ENCODE assay signal across 15 mouse cellular contexts in the genomic region with DNA sequence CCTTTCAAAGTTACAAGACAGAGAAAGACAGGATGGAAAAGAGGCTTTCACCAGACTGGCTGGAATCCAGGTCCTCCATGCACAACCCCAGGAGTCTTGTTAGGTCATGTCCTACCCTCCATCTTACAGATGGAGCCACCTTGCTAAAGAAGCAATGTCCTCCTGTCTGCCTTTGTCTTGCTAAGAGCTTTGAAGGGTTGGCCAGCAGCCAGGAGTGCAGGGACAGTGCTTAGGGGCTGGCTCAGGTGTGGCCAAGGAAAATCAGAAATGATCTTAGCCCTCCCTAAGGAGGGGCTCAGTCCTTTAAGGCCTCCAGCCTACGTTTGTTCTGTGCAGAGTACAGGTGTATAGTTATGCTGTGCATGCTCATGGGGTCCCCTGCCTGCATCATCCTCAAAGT.
DNase-seq lines count a peak whose midpoint lies in the region; ATAC-seq and TF ChIP-seq lines count a peak whose summit lies in the region.
"Had no signal": no experiment of that assay in that cellular context is flagged by ENCODE, and none has a peak within 500 bp of the region (broad histone marks: within the 10 kb centered on the region; RNA-seq: fewer than 3 reads in every experiment).

No protein-coding gene starts in this region.

- no peaks in the 10 kb centered on the region for H3K9me3 ChIP-seq in embryonic facial prominence, embryonic 14.5 days (ENCODE audit: control insufficient read depth, low read length)
- no peaks in the 10 kb centered on the region for H3K9me3 ChIP-seq in embryonic facial prominence, embryonic 10.5 days
- H3K9me3 ChIP-seq: embryonic facial prominence, embryonic 13.5 days; forebrain, embryonic 13.5 days; forebrain, embryonic 15.5 days had no signal

- H3K27ac ChIP-seq in cerebellum, adult 2 months (ENCODE audit: insufficient read depth, low read length): no peak overlapping the region
- no peak overlapping the region for H3K27ac ChIP-seq in embryonic facial prominence, embryonic 14.5 days (replicated peaks; ENCODE audit: low read depth, low read length)
- H3K27ac ChIP-seq in embryonic facial prominence, embryonic 10.5 days (replicated peaks): no peak overlapping the region
- H3K27ac ChIP-seq: embryonic facial prominence, embryonic 13.5 days; forebrain, embryonic 13.5 days; forebrain, embryonic 15.5 days had no signal

- H3K4me1 ChIP-seq in cerebellum, adult 2 months (ENCODE audit: control insufficient read depth, insufficient read depth, low read length): no peaks in the 10 kb centered on the region
- no peaks in the 10 kb centered on the region for H3K4me1 ChIP-seq in embryonic facial prominence, embryonic 14.5 days (ENCODE audit: control insufficient read depth, insufficient read depth, low read length)
- no peaks in the 10 kb centered on the region for H3K4me1 ChIP-seq in embryonic facial prominence, embryonic 10.5 days
- H3K4me1 ChIP-seq: embryonic facial prominence, embryonic 13.5 days; forebrain, embryonic 13.5 days; forebrain, embryonic 15.5 days had no signal

- no peak for TF ChIP-seq CTCF in cerebellum, adult 2 months (IDR thresholded peaks at IDR 0.05; ENCODE audit: borderline replicate concordance, insufficient read depth, low read depth, low read length)

- no peak overlapping the region for H3K4me3 ChIP-seq in cerebellum, adult 2 months (replicated peaks; ENCODE audit: insufficient read depth, low read depth, low read length)
- no peak overlapping the region for H3K4me3 ChIP-seq in embryonic facial prominence, embryonic 14.5 days (ENCODE audit: low read depth, low read length)
- no peak overlapping the region for H3K4me3 ChIP-seq in embryonic facial prominence, embryonic 10.5 days
- H3K4me3 ChIP-seq: embryonic facial prominence, embryonic 13.5 days; forebrain, embryonic 13.5 days; forebrain, embryonic 15.5 days had no signal

- no peaks in the 10 kb centered on the region for H3K36me3 ChIP-seq in embryonic facial prominence, embryonic 14.5 days (ENCODE audit: control insufficient read depth, insufficient read depth, low read length)
- no peaks in the 10 kb centered on the region for H3K36me3 ChIP-seq in embryonic facial prominence, embryonic 10.5 days (replicated peaks)
- H3K36me3 ChIP-seq: forebrain, embryonic 15.5 days had no signal

- H3K9ac ChIP-seq in embryonic facial prominence, embryonic 14.5 days (ENCODE audit: low read depth, low read length): no peak overlapping the region
- H3K9ac ChIP-seq: embryonic facial prominence, embryonic 13.5 days; forebrain, embryonic 13.5 days; forebrain, embryonic 15.5 days; forebrain, postnatal 0 days had no signal

- 87% methylated on average over 1 of the region's 1 CpGs for WGBS in cerebellum, adult 2 months
- 71% methylated on average over 1 of the region's 1 CpGs for WGBS in embryonic facial prominence, embryonic 14.5 days
- 90% methylated on average over 1 of the region's 1 CpGs for WGBS in embryonic facial prominence, embryonic 10.5 days

- no peak overlapping the region for H3K4me2 ChIP-seq in embryonic facial prominence, embryonic 14.5 days (ENCODE audit: low read depth, low read length)
- H3K4me2 ChIP-seq: embryonic facial prominence, embryonic 13.5 days; forebrain, embryonic 13.5 days; forebrain, embryonic 15.5 days had no signal

- 0 out of 2 replicates have a peak, but pooled peaks have one; percentile 33 for ATAC-seq in embryonic facial prominence, embryonic 14.5 days (ENCODE audit: low read depth)
- ATAC-seq: forebrain, embryonic 13.5 days; forebrain, embryonic 15.5 days; forebrain, postnatal 0 days had no signal

- intact Hi-C loops in heart, postnatal 25 days (cut with DNase I): no loop called here

- H3K27me3 ChIP-seq in cerebellum, adult 2 months (ENCODE audit: control insufficient read depth, insufficient read depth, low read length): no peaks in the 10 kb centered on the region
- no peaks in the 10 kb centered on the region for H3K27me3 ChIP-seq in embryonic facial prominence, embryonic 14.5 days (replicated peaks; ENCODE audit: control insufficient read depth, insufficient read depth, low read length)
- no peaks in the 10 kb centered on the region for H3K27me3 ChIP-seq in embryonic facial prominence, embryonic 10.5 days (replicated peaks; ENCODE audit: low read depth, poor library complexity, severe bottlenecking)
- H3K27me3 ChIP-seq: embryonic facial prominence, embryonic 13.5 days; forebrain, embryonic 13.5 days; forebrain, embryonic 15.5 days had no signal

- no peak for TF ChIP-seq POLR2A in cerebellum, adult 2 months (IDR thresholded peaks at IDR 0.05; ENCODE audit: borderline replicate concordance, insufficient read depth, low read length)

- peak; percentile 23 to 32 for DNase-seq in cerebellum, adult 2 months
- DNase-seq in cerebellum, adult 11 months: no peak
- DNase-seq in cerebellum, postnatal 14 days: peak; percentile 29 to 48
- no peak for DNase-seq in cerebellum, adult 9-11 months
- peak; percentile 17 for DNase-seq in embryonic facial prominence, embryonic 14.5 days (ENCODE audit: low spot score)
- no peak for DNase-seq in embryonic facial prominence, embryonic 10.5 days (ENCODE audit: low spot score)
- DNase-seq in brain, adult 2 months (ENCODE audit: low read depth, low spot score): peak; percentile 15
- no peak for DNase-seq in heart, postnatal 25 days (ENCODE audit: low spot score)
- DNase-seq: adrenal gland, adult 2 months; adrenal gland, postnatal 10 days; adrenal gland, postnatal 25 days; forebrain, postnatal 0 days had no signal

Comparison
In these comparisons a context has a peak if more than half of its experiments do, and no peak if none do; other contexts are left out.
1. DNase-seq: peak in cerebellum, adult 2 months (2 of 2), cerebellum, postnatal 14 days (2 of 2), embryonic facial prominence, embryonic 14.5 days (single experiment) and brain, adult 2 months (single experiment); none in cerebellum, adult 11 months (single experiment), cerebellum, adult 9-11 months (single experiment), embryonic facial prominence, embryonic 10.5 days (single experiment) and heart, postnatal 25 days (single experiment).